Mouse (Mus musculus) erythroblast, adult 5-6 weeks (primary cell): ENCODE data around the gene Cwc15. TPM values are rescaled to one million over a fixed set of nuclear protein-coding genes. Genes with fewer than 3 reads are reported as not detected.

Source experiments
- ATAC-seq: replicated peaks from 2 replicates; pipeline ENCODE4 v1.8.0; 2016; ENCODE audit warnings: moderate number of reproducible peaks, mild to moderate bottlenecking, moderate TSS enrichment, inconsistent platforms; ENCODE audit not compliant: poor library complexity, low FRiP score, severe bottlenecking
- total RNA-seq, 2 experiments: library from RNA; stranded (forward) in 1 of 2; stranded (reverse) in 1 of 2; fragments of 150-400 nt in 1 of 2; fragments of 200-764, 138-1000 nt in 1 of 2; gene quantifications; 2 replicates each; pipeline versions ENCODE4 v1.2.3 to v1.2.4; 2015 to 2017; ENCODE audit warnings: low replicate concordance in 2 of 2

The Cwc15 gene
- total RNA-seq, 2 experiments from 2014 or later: 41.5 to 104 TPM

GRCm38 (mm10) chr9:14544034-14544757, 43.8 kb downstream of the Cwc15 start:
- ATAC-seq: no peak

- ATAC-seq: no peak
These were observed 47.4 kb downstream of the Cwc15 start for GRCm38 (mm10) chr9:14547584-14548365.

GRCm38 (mm10) chr9:14548366-14548761, 47.9 kb downstream of the Cwc15 start:
- ATAC-seq: no peak

- ATAC-seq: no peak
These were observed 57.9 kb downstream of the Cwc15 start for GRCm38 (mm10) chr9:14558332-14558731.

GRCm38 (mm10) chr9:14559430-14559829, 59.0 kb downstream of the Cwc15 start:
- ATAC-seq: no peak

- ATAC-seq: no peak
These were observed 59.6 kb downstream of the Cwc15 start for GRCm38 (mm10) chr9:14559996-14560395.

Other genes with a start within 250 kb of the Cwc15 start
- gene Sesn3, start 225.6 kb upstream of the Cwc15 start, total RNA-seq (2015; ENCODE audit: low replicate concordance): 3.1 and 3.6 TPM in 2 replicates
- 0.68 and 2.2 TPM in 2 replicates for gene Sesn3, start 225.6 kb upstream of the Cwc15 start, total RNA-seq (2017; ENCODE audit: low replicate concordance)
- gene Endod1, start 119.1 kb upstream of the Cwc15 start, total RNA-seq (2015; ENCODE audit: low replicate concordance): 51.4 and 53.0 TPM in 2 replicates
- gene Endod1, start 119.1 kb upstream of the Cwc15 start, total RNA-seq (2017; ENCODE audit: low replicate concordance): 84.8 and 110 TPM in 2 replicates
- gene Kdm4d, start 135 bp upstream of the Cwc15 start, total RNA-seq (2015; ENCODE audit: low replicate concordance): not detected in 2 replicates
- not detected in 2 replicates for gene Kdm4d, start 135 bp upstream of the Cwc15 start, total RNA-seq (2017; ENCODE audit: low replicate concordance)
- 0.21 TPM in 1 of 2 replicates, not detected in the other for gene Amotl1, start 144.4 kb downstream of the Cwc15 start, total RNA-seq (2015; ENCODE audit: low replicate concordance)
- not detected in 2 replicates for gene Amotl1, start 144.4 kb downstream of the Cwc15 start, total RNA-seq (2017; ENCODE audit: low replicate concordance)
- gene Piwil4, start 240.1 kb downstream of the Cwc15 start, total RNA-seq (2015; ENCODE audit: low replicate concordance): not detected in 2 replicates
- gene Piwil4, start 240.1 kb downstream of the Cwc15 start, total RNA-seq (2017; ENCODE audit: low replicate concordance): not detected in 2 replicates